Mouse (Mus musculus) midbrain, embryonic 15.5 days (tissue): ENCODE data around the gene Patl1. TPM values are rescaled to one million over a fixed set of nuclear protein-coding genes. Genes with fewer than 3 reads are reported as not detected.
A peak's percentile ranks its signal among the peaks of the same experiment; 100 is the strongest.
"Not testable (repeated sequence)": the region's sequence is repeated elsewhere in the genome, so short reads cannot be mapped to it uniquely, and the experiment has no call there.

Experiments
- ATAC-seq: fragments of 200-750 bp; cut with Nextera tagmentation; replicated peaks from 2 replicates; pipeline ENCODE4 v1.8.0; 2017; ENCODE audit warnings: moderate TSS enrichment
- H3K27ac ChIP-seq: fragments of 300-500 bp; sonication (generic); 2 replicates; pipeline ENCODE4 v1.5.1; 2015; ENCODE audit warnings: mild to moderate bottlenecking, inconsistent platforms
- H3K27me3 ChIP-seq: fragments of 300-500 bp; sonication (generic); replicated peaks from 2 replicates; pipeline ENCODE4 v1.6.1; 2015; ENCODE audit warnings: inconsistent platforms
- H3K36me3 ChIP-seq: fragments of 300-500 bp; sonication (generic); replicated peaks from 2 replicates; pipeline ENCODE4 v1.6.1; 2015; ENCODE audit warnings: inconsistent platforms
- H3K4me1 ChIP-seq: fragments of 300-500 bp; sonication (generic); 2 replicates; pipeline ENCODE4 v1.6.1; 2015; ENCODE audit warnings: inconsistent platforms
- H3K4me2 ChIP-seq: fragments of 300-500 bp; sonication (generic); 2 replicates; pipeline ENCODE4 v1.6.1; 2015; ENCODE audit warnings: inconsistent platforms, mild to moderate bottlenecking, moderate library complexity
- H3K4me3 ChIP-seq: fragments of 300-500 bp; sonication (generic); 2 replicates; pipeline ENCODE4 v1.5.1; 2015; ENCODE audit warnings: mild to moderate bottlenecking, inconsistent platforms
- H3K9ac ChIP-seq: fragments of 300-500 bp; sonication (generic); 2 replicates; pipeline ENCODE4 v1.6.1; 2015; ENCODE audit warnings: mild to moderate bottlenecking, inconsistent platforms
- H3K9me3 ChIP-seq: fragments of 300-500 bp; sonication (generic); 2 replicates; pipeline ENCODE4 v1.6.1; 2016; ENCODE audit warnings: inconsistent platforms
- WGBS: fragments of 180-500 bp; shearing (Covaris S2); methylation state at CpG from one replicate; pipeline ENCODE4 v1.1.7; 2015; ENCODE audit warnings: mixed read lengths; 5-methylcytosine and 5-hydroxymethylcytosine counted together
- polyA plus RNA-seq: library from polyadenylated mRNA; unstranded; fragments of >200 nt; fragmentation: Nextera tagmentation; extraction: Ambion mirVana; gene quantifications from 2 replicates; pipeline ENCODE4 v1.2.1, GENCODE M21; 2015

Gene Patl1
- 17.5 and 19.1 TPM in 2 replicates for polyA plus RNA-seq

DNA sequence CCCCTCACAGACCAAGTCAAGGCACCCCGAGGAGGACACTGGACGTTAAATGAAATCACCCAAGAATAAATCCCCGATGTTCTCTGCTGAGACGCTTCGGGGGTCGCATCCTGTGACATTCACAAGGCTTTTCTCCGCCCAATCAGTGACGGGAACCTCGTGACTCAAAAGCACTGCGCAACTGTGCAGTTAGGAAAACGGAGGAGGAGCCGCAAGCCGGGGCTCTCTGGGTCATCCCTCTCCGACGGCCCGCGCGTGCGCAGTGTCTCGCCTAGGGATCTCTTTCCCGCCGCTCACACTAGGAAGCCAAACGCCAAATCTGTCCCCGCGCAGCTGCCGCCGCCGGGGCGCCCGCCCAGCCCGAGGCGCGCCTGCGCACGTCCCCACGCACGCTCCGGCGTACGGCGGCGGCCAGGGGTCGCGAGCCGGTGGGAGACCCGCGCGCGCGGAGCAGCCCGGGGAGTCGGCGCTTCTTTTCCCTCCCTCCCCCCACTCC is at the start of gene Patl1:
Gene Patl1 (plus strand): TSS at position 363 of the 496 bp plus-strand sequence.
- under 1% methylated on average over 44 of the region's 53 CpGs for WGBS
- Histone ChIP-seq H3K4me1 (peaks cover 28% of the 10 kb centered on the region), H3K4me2 (peak within 1 kb of the TSS; percentile 79), H3K27me3 (no peaks in the 10 kb centered on the region), H3K36me3 (peaks cover 3% of the 10 kb centered on the region; the same call in 1 of the 2 replicates), H3K9me3 (no peaks in the 10 kb centered on the region), H3K27ac (peak within 1 kb of the TSS; percentile 90), H3K4me3 (peak within 1 kb of the TSS; percentile 90), H3K9ac (peak within 1 kb of the TSS; percentile 84)
- ATAC-seq = peak; percentile 97

DNA sequence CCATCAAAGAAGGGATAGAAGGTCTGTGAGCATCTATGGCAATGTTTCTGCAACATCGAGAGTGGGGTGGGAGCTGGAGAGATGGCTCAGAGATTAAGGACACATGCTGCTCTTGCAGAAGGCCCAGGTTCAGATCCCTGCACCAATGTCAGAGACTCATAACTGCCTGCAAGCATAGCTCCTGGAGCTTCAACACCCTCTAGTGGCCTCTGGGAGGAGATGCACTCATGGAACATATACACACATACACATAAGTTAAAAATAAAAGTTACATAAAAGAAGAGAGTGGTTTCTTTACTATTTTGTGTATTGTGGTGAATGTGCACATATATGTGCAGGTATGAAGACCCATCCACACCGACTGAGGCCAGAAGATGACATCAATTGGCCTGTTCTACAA is 44.4 kb upstream of the Patl1 start:
- H3K27ac ChIP-seq = no peak overlapping the region
- 78% methylated on average over 2 of the region's 2 CpGs for WGBS

DNA sequence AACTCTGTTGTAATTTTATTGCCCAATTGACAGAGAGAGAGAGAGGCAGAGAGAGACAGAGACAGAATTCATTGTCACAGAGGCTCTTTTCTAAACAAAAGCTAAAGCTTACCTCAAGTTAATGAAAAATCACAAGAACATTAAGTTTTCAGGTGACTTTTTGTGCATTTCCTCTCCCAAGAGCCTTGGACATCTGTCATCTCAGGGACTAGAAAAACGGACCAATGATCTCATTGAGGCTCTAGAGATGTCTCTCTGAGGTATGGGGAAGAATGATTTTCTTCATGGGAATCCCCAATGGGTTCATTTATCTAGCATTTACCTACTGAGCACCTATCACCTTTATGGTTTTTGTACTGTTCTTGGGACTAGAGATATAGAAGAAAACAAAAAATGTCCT is 37.2 kb upstream of the Patl1 start, which contains the start of gene Olfr1419:
Gene Olfr1419 (minus strand): TSS at position 101 of the 400 bp plus-strand sequence.
- Histone ChIP-seq H3K9me3 (no peaks in the 10 kb centered on the region), H3K9ac (no peak within 1 kb of the TSS), H3K4me2 (no peak within 1 kb of the TSS), H3K27me3 (no peaks in the 10 kb centered on the region), H3K36me3 (no peaks in the 10 kb centered on the region), H3K4me1 (no peaks in the 10 kb centered on the region), H3K4me3 (no peak within 1 kb of the TSS), H3K27ac (no peak within 1 kb of the TSS)
- 52% methylated on average over 1 of the region's 1 CpGs for WGBS
- no peak for ATAC-seq

More for the DNA sequence above, 44.4 kb upstream of the Patl1 start:
- Histone ChIP-seq H3K4me1 (no peaks in the 10 kb centered on the region), H3K9me3 (no peaks in the 10 kb centered on the region), H3K9ac (no peak overlapping the region), H3K4me2 (no peak overlapping the region), H3K4me3 (no peak overlapping the region), H3K36me3 (no peaks in the 10 kb centered on the region), H3K27me3 (no peaks in the 10 kb centered on the region)
- ATAC-seq = no peak

DNA sequence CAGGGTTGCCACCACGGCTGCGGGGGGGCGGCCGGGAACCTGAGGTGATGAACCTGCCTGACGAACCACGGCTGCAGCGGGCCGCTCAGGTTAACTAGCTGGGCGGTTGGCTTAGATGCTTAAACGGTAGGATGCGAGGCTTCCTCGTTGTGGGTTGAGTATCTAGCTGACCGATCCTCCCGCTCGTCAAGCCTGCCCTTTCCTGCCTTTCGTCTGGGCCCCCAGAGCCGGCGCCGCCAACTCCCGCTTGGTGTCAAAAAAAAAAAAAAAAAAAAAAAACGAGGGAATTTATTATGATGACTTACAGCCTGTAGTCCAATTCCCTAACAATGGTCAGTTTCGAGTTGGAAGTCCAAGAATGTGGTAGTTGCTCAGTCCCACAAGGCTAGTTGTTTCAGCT is 33.8 kb upstream of the Patl1 start:
- H3K36me3 ChIP-seq, ATAC-seq, H3K4me2 ChIP-seq, H3K4me3 ChIP-seq, H3K9ac ChIP-seq, H3K27ac ChIP-seq, H3K4me1 ChIP-seq, H3K27me3 ChIP-seq, H3K9me3 ChIP-seq: not testable (repeated sequence)
- WGBS = 67% methylated on average over 22 of the region's 22 CpGs

DNA sequence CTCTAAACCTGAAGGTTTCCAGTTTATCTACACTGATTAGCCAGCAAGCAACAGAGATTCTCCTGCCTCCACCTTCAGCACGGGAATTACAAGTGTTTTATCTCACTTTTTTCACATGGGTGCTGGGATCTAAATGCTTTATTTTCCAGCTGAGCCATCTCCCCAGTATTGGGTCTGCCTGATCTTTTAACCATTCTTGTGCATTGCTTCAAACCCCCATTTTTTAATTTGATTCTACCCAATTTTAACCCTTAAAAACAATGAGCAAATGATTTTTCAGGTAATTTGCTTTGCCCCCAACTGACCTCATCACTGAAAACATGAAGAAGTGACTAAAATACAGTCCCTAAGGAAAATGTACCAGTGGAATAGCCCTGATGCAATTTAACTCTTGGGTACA is 25.9 kb upstream of the Patl1 start, which contains the start of gene Olfr1420:
Gene Olfr1420 (plus strand): TSS at position 301 of the 400 bp plus-strand sequence.
- ATAC-seq = no peak
- WGBS = 47% methylated on average over 1 of the region's 1 CpGs

DNA sequence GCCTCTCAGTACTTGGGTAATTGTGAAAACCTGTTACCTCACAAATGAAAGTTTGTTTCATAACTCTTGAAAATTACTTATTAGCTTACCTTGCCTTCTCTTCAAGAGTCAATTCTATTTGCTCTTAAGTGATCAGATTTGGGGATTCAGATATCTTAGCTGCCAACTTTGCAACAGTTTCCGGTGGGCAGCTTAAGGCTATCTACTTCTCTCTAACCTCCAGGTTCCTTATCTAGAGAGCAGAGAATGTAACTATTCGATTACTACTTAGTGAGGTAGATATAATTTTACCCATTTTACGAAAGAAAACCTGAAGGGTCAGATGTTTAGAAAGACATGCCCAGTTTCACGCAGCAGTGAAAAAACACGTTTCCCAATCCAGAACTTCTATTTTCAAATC is 1.2 kb upstream of the Patl1 start:
- no peak for ATAC-seq
- Histone ChIP-seq H3K4me3 (peak overlapping the region; percentile 90), H3K36me3 (peaks cover 3% of the 10 kb centered on the region; the same call in 1 of the 2 replicates), H3K27me3 (no peaks in the 10 kb centered on the region), H3K4me1 (peaks cover 28% of the 10 kb centered on the region), H3K9ac (peak overlapping the region; percentile 84; the same call in 1 of the 2 replicates), H3K4me2 (peak overlapping the region; percentile 79), H3K27ac (no peak overlapping the region), H3K9me3 (no peaks in the 10 kb centered on the region)
- WGBS = 92% methylated on average over 5 of the region's 5 CpGs

More for the DNA sequence above, 25.9 kb upstream of the Patl1 start, which contains the start of gene Olfr1420:
- Histone ChIP-seq H3K27me3 (no peaks in the 10 kb centered on the region), H3K9me3 (no peaks in the 10 kb centered on the region), H3K36me3 (no peaks in the 10 kb centered on the region), H3K4me3 (no peak within 1 kb of the TSS), H3K27ac (no peak within 1 kb of the TSS), H3K4me2 (no peak within 1 kb of the TSS), H3K4me1 (no peaks in the 10 kb centered on the region), H3K9ac (no peak within 1 kb of the TSS)

DNA sequence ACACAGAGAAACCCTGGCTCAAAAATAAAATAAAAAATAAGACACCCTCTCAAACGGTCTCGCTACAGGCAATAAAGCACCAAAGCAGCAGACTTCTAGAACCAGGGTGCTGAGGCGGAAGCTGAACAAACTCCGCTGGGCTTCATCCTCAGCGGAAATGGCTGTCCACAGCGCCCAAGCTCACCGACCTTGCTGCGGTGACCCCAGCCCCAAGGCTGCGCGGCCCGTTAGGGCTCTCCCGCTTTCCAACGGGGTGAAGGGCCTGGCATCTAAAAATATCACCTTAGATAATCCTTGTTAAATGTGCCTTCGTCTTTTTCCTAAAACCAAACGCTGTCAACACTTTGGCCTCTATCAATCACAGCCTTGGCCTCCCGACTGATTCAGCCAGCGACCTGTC is 596 bp upstream of the Patl1 start:
- Histone ChIP-seq H3K9me3 (no peaks in the 10 kb centered on the region), H3K4me1 (peaks cover 28% of the 10 kb centered on the region), H3K9ac (peak overlapping the region; percentile 84), H3K36me3 (peaks cover 3% of the 10 kb centered on the region; the same call in 1 of the 2 replicates), H3K4me2 (peak overlapping the region; percentile 79), H3K27me3 (no peaks in the 10 kb centered on the region), H3K27ac (peak overlapping the region; percentile 90), H3K4me3 (peak overlapping the region; percentile 90)
- ATAC-seq = peak; percentile 54
- WGBS = 5% methylated on average over 17 of the region's 17 CpGs

DNA sequence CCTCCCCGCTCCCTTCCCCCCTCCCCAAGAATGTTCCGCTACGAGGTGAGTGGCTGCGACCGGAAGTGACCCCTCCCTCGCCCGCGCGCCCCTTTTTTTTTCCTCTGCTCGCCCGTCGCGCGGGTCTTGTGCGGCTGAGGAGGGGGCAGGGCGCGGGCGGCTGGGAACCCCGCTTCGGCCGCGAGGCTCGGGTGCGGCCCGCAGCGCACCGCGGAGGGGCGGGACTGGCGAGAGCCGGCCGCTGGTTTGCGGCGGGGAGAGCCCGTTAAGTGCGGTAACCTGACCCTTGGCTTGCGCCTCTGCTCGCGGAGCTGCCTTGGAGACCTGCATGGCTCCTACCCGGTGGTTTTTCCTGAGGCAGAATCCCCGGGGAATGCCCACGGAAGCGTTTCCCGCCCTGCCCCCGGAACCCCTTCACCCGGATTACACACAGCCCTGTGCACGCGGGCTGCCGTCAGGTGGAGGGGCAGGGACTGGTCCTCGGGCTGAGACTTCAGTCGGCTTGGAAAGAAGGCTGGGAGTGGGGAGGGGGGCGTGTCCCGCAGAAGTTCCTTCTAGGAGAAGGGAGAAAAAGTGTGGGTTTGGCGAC is 428 bp downstream of the Patl1 start:
- Histone ChIP-seq H3K4me2 (peak overlapping the region; percentile 79), H3K9ac (peak overlapping the region; percentile 84), H3K9me3 (no peaks in the 10 kb centered on the region), H3K4me3 (peak overlapping the region; percentile 90), H3K4me1 (peaks cover 28% of the 10 kb centered on the region), H3K27ac (peak overlapping the region; percentile 90), H3K36me3 (peaks cover 3% of the 10 kb centered on the region; the same call in 1 of the 2 replicates), H3K27me3 (no peaks in the 10 kb centered on the region)
- WGBS = under 1% methylated on average over 47 of the region's 54 CpGs
- ATAC-seq = peak; percentile 80

DNA sequence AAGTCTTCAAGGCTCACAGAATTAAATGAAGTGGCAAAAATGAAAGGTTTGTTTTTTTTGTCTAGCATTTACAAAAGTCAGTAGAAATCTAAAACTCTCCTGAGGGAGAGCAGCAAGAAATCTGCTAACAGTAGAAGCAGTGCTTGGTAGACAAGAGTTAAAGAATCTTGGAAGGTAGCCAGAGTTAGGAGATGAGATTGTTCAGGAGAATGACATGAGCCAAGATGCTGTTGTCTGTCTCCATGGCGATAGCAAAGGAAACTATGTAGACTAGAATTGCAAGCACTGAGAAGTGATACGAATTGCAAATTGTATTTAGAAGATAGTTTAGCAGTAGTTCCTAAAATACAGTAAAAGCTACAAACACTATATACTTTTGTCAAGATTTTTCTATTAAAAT is 3.6 kb downstream of the Patl1 start:
- H3K9ac ChIP-seq = no peak overlapping the region

DNA sequence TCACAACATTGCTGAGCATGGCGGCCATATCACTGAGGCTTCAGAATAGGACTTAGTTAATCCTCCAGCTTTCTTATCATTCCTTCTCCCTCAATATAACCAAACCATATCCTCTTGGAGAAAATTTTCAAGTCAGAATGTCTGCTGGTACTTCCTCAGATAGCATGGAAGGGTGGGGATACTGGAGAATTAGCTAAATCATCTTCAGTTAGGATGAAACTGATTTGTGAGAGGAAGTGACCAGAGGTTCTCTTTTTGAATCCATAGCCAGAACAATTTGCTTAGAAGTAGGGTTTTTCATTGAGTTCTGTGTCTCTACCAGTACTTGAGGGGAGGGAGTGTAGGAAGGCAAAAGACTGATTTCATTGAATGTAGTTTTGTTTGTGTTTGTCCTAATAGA is 9.9 kb downstream of the Patl1 start:
- Histone ChIP-seq H3K4me2 (no peak overlapping the region), H3K27ac (no peak overlapping the region), H3K9ac (no peak overlapping the region), H3K27me3 (no peaks in the 10 kb centered on the region), H3K9me3 (no peaks in the 10 kb centered on the region), H3K4me1 (no peaks in the 10 kb centered on the region), H3K36me3 (peaks cover 54% of the 10 kb centered on the region), H3K4me3 (no peak overlapping the region)
- 91% methylated on average over 1 of the region's 1 CpGs for WGBS
- ATAC-seq = no peak

More for the DNA sequence above, 3.6 kb downstream of the Patl1 start:
- Histone ChIP-seq H3K27me3 (no peaks in the 10 kb centered on the region), H3K36me3 (peaks cover 12% of the 10 kb centered on the region), H3K4me2 (no peak overlapping the region), H3K9me3 (no peaks in the 10 kb centered on the region), H3K27ac (no peak overlapping the region), H3K4me1 (peaks cover 28% of the 10 kb centered on the region), H3K4me3 (no peak overlapping the region)
- no peak for ATAC-seq
- WGBS = 19% methylated on average over 2 of the region's 2 CpGs

DNA sequence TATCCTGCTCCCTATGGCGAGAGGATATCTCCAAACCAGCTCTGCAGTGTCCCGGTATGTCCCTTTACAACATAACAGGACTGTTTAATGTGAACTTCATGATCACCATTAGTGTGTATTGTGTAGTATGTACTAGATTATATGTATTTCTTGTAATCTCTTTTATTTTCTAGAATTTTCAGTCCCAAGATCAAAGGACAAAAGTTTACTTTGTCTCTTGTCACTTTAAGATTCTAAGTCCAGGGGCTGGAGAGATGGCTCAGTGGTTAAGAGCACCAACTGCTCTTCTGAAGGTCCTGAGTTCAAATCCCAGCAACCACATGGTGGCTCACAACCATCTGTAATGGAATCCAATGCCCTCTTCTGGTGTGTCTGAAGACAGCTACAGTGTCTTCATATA is 10.3 kb downstream of the Patl1 start:
- not testable (repeated sequence) for H3K4me1 ChIP-seq, H3K27ac ChIP-seq, ATAC-seq, H3K4me2 ChIP-seq, H3K27me3 ChIP-seq, H3K9ac ChIP-seq, H3K4me3 ChIP-seq, H3K9me3 ChIP-seq
- H3K36me3 ChIP-seq = peaks cover 58% of the 10 kb centered on the region
- 97% methylated on average over 2 of the region's 2 CpGs for WGBS

DNA sequence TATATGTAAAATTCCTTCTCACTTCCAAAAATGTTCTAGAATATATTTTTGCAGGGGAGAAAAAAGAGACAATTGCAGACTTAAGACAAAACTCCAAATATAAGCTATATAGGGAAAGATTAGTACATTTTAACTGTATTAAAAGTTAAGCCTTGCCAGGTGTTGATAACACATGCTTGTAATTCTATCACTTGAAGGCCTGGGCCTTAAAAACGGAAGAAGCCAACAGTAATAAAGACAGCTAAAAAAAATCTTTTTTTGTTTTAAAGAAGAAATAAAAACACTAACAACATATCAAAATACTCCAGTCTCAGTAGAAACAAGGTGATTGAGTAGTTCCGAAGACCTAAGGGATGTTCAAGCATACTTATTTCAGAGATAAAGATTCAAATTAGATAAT is 14.2 kb downstream of the Patl1 start:
- Histone ChIP-seq H3K9ac (no peak overlapping the region), H3K36me3 (peaks cover 71% of the 10 kb centered on the region), H3K4me2 (no peak overlapping the region)

More for the DNA sequence above, 14.2 kb downstream of the Patl1 start:
- no peak overlapping the region for H3K27ac ChIP-seq
- WGBS = 96% methylated on average over 2 of the region's 2 CpGs
- no peaks in the 10 kb centered on the region for H3K9me3 ChIP-seq
- no peak for ATAC-seq
- no peaks in the 10 kb centered on the region for H3K27me3 ChIP-seq
- H3K4me1 ChIP-seq = no peaks in the 10 kb centered on the region
- H3K4me3 ChIP-seq = no peak overlapping the region
